Mouse (Mus musculus) ES-Bruce4 (cell line): ENCODE results near the gene Srp54b.
"Not testable (repeated sequence)": the region's sequence is repeated elsewhere in the genome, so short reads cannot be mapped to it uniquely, and the experiment has no call there.

Source experiments
- CTCF ChIP-seq: IDR thresholded peaks from one replicate; pipeline ENCODE4 v1.8.1; 2011; ENCODE audit warnings: low read depth, low read length
- EP300 ChIP-seq: IDR thresholded peaks from 2 replicates; pipeline ENCODE4 v1.6.1; 2011; ENCODE audit warnings: low read depth, low read length; ENCODE audit not compliant: insufficient read depth
- POLR2A ChIP-seq: IDR thresholded peaks from one replicate; pipeline ENCODE4 v1.8.1; 2011; ENCODE audit warnings: low read length; ENCODE audit not compliant: insufficient read depth

GRCm38 (mm10) chr12:55155449-55155783 is 512 bp downstream of the Srp54b start:
- not testable (repeated sequence) for TF ChIP-seq CTCF, POLR2A, EP300
